Mouse (Mus musculus) C2C12 (cell line): ENCODE results near the gene Crcp. TPM values are rescaled to one million over a fixed set of nuclear protein-coding genes. Genes with fewer than 3 reads are reported as not detected.

Experiments
- H3K27me3 ChIP-seq: one replicate; pipeline ENCODE4 v1.6.1; 2011; ENCODE audit not compliant: control insufficient read depth, insufficient read depth, insufficient read length
- H3K36me3 ChIP-seq: one replicate; pipeline ENCODE4 v1.6.1; 2011; ENCODE audit not compliant: control insufficient read depth, insufficient read depth
- H3K4me3 ChIP-seq: one replicate; pipeline ENCODE4 v1.5.1; 2011; ENCODE audit warnings: mild to moderate bottlenecking, control low read depth; ENCODE audit not compliant: poor library complexity, insufficient read depth, severe bottlenecking
- H3K79me2 ChIP-seq: one replicate; pipeline ENCODE4 v1.6.1; 2011; ENCODE audit not compliant: control insufficient read depth, insufficient read depth
- H3K79me3 ChIP-seq: one replicate; pipeline ENCODE4 v1.6.1; 2011; ENCODE audit warnings: low read depth, control low read depth
- H3ac ChIP-seq: one replicate; pipeline ENCODE3; 2011; ENCODE audit warnings: low read depth; ENCODE audit not compliant: control insufficient read depth, insufficient read length
- CEBPB ChIP-seq: IDR thresholded peaks from one replicate; pipeline ENCODE4 v1.6.1; 2011; ENCODE audit warnings: low read depth, mild to moderate bottlenecking, control low read depth, moderate library complexity
- CTCF ChIP-seq: IDR thresholded peaks from one replicate; pipeline ENCODE4 v1.5.1; 2011; ENCODE audit not compliant: control insufficient read depth, insufficient read depth, insufficient read length
- FOSL1 ChIP-seq: IDR thresholded peaks from one replicate; pipeline ENCODE4 v1.8.0; 2011; ENCODE audit warnings: mild to moderate bottlenecking, low read length; ENCODE audit not compliant: poor library complexity, insufficient read depth, severe bottlenecking
- MAX ChIP-seq: IDR thresholded peaks from one replicate; pipeline ENCODE4 v1.6.1; 2011; ENCODE audit warnings: mild to moderate bottlenecking, control low read depth
- MYOD1 ChIP-seq: IDR thresholded peaks from one replicate; pipeline ENCODE4 v1.6.1; 2011; ENCODE audit warnings: low read depth; ENCODE audit not compliant: control insufficient read depth, insufficient read length
- MYOG ChIP-seq: IDR thresholded peaks from one replicate; pipeline ENCODE4 v1.6.1; 2011; ENCODE audit not compliant: control insufficient read depth, insufficient read length; ENCODE audit errors: extremely low read depth
- USF1 ChIP-seq: IDR thresholded peaks from one replicate; pipeline ENCODE4 v1.6.1; 2011; ENCODE audit warnings: low read depth, mild to moderate bottlenecking, control low read depth, moderate library complexity
- polyA plus RNA-seq: library from polyadenylated mRNA; unstranded; fragments of >200 nt; fragmentation: generic; extraction: Trizol; gene quantifications from one replicate; pipeline ENCODE4 v1.2.1, GENCODE M21; 2012; ENCODE audit warnings: missing spikeins

Crcp gene
- polyA plus RNA-seq, 1 experiment: 32.6 TPM

DNA sequence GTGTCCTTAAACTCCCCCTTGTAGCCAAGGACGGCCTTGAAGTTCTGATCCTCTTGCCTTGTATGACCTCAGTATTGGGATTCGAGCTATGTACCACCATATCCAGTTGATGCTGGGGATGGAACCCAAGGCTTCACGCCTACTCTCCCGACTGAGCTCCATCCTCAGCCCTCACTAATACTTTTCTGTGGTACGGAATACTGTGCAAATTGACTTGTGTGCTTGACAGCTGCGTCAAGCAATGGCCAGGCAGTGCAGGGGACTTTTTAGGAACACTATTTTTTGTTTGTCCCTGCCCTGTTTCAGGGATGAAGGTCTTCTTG lies 49.7 kb downstream of the Crcp start:
- Histone ChIP-seq H3K4me3 (no peak overlapping the region), H3K79me2 (peaks cover 16% of the 10 kb centered on the region), H3K27me3 (no peaks in the 10 kb centered on the region), H3K36me3 (peaks cover 4% of the 10 kb centered on the region), H3ac (no peak overlapping the region), H3K79me3 (peaks cover 8% of the 10 kb centered on the region)
- TF ChIP-seq MYOD1: no peak
- TF ChIP-seq USF1: no peak
- no peak for TF ChIP-seq MAX
- no peak for TF ChIP-seq FOSL1
- TF ChIP-seq CEBPB: no peak
- TF ChIP-seq MYOG: no peak
- no peak for TF ChIP-seq CTCF

- Histone ChIP-seq H3K79me3 (peaks cover 8% of the 10 kb centered on the region), H3K27me3 (no peaks in the 10 kb centered on the region), H3K36me3 (peaks cover 4% of the 10 kb centered on the region), H3ac (peak overlapping the region; percentile 79), H3K79me2 (peaks cover 16% of the 10 kb centered on the region), H3K4me3 (peak overlapping the region; percentile 59)
- TF ChIP-seq CEBPB: no peak
- TF ChIP-seq MAX: peak; percentile 88
Observed at GRCm38 (mm10) chr5:130079202-130080050, 50.3 kb downstream of the Crcp start.

DNA sequence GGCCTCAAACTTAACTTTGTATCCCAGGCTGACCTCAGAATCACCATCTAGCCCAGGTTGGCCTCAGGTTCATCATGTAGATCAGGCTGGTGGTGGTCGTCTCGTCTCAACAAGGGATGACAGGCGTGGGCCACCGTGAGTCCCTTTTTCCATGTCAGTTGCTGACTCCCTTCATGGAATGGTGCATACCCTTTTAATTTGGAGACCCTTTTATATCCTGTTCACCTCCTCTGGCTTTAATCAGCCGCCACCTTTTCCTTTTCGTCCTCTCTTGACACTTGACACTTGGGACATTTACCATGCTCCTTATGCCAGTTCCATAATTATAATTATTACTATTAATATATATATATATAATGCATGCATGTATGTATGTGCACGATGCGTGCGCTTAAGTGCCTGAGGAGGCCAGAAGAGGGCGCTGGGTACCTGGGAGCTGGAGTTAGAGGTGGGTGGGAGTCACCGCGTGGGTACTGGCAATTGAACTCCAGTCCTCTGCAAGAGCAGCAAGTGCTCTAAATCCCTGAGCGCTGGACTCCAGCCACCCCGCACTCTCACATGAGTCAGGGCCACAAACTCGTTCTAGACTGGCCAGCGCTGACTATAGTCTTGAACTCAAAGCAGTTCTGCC lies 51.1 kb downstream of the Crcp start:
- Histone ChIP-seq H3K27me3 (no peaks in the 10 kb centered on the region), H3K36me3 (peaks cover 4% of the 10 kb centered on the region), H3K79me2 (peaks cover 20% of the 10 kb centered on the region), H3ac (peak overlapping the region; percentile 79), H3K79me3 (peaks cover 8% of the 10 kb centered on the region), H3K4me3 (peak overlapping the region; percentile 59)
- no peak for TF ChIP-seq CTCF
- TF ChIP-seq USF1: no peak
- TF ChIP-seq MYOD1: no peak
- TF ChIP-seq FOSL1: no peak

DNA sequence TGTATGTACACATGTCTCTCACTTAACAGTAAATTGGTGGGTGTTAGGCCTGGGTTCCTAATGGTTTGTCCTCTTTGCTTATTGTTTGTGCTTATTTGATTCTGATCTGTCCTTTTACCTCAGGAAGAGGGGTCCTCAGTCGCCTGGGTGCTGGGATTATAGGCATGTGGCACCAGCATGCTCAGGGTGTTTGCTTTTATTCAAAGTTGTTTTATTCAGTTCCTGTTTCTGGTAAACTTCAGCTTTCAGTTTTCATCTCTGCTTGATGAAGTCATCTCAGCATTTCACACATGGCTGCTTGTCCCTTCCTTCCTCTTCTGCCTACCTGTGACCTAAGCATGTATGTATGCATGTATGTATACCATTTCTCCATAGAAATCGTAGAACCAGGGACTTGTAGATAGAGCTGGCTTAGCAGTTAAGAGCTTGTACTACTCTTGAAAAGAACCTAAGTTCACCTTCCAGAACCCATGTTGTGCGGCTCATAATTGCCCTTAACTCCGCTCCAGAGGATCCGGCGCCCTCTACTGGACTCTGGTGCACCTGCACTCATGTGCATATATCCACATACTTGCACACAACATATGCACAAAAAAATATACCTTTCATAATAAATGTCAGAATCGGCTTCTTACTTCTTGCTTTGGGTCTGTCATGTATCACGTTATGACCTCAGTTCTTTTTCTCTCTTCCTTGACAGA lies 52.2 kb downstream of the Crcp start:
- Histone ChIP-seq H3ac (no peak overlapping the region), H3K79me2 (peaks cover 20% of the 10 kb centered on the region), H3K79me3 (peaks cover 12% of the 10 kb centered on the region), H3K4me3 (no peak overlapping the region), H3K27me3 (no peaks in the 10 kb centered on the region), H3K36me3 (peaks cover 4% of the 10 kb centered on the region)
- TF ChIP-seq MAX (no peak), MYOD1 (no peak), CTCF (no peak), CEBPB (no peak), MYOG (no peak), USF1 (no peak), FOSL1 (no peak)

DNA sequence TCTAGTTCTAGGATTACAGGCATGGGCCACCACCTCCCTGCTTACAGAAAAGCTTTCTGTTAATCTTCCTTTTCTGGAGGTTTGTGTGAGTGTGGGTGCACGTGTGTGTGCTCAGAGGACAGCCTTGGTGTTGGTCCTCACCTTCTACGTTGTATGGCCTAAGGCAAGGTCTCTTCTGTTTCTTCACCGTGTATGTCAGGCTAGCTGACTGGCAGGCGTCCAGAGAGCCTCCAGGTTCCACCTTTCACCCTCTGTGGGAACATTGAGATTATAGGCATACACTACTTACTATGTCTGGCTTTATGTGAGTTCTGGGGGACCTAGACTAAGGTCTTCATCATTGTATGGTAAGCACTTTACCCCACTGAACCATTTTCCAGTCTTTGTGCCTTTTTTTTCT lies 53.3 kb downstream of the Crcp start:
- peaks cover 4% of the 10 kb centered on the region for H3K36me3 ChIP-seq
- no peak overlapping the region for H3ac ChIP-seq
- no peak overlapping the region for H3K4me3 ChIP-seq
- H3K27me3 ChIP-seq: no peaks in the 10 kb centered on the region
- TF ChIP-seq FOSL1 (no peak), CTCF (no peak), MYOD1 (no peak), MYOG (no peak), MAX (no peak), USF1 (no peak), CEBPB (no peak)
- peaks cover 20% of the 10 kb centered on the region for H3K79me2 ChIP-seq
- H3K79me3 ChIP-seq: peaks cover 12% of the 10 kb centered on the region

- Histone ChIP-seq H3ac (no peak overlapping the region), H3K4me3 (no peak overlapping the region), H3K27me3 (no peaks in the 10 kb centered on the region), H3K79me2 (peaks cover 27% of the 10 kb centered on the region), H3K79me3 (peaks cover 12% of the 10 kb centered on the region), H3K36me3 (peaks cover 4% of the 10 kb centered on the region)
- TF ChIP-seq CEBPB (no peak), MYOD1 (no peak), MAX (no peak), MYOG (no peak), USF1 (no peak), FOSL1 (no peak), CTCF (no peak)
Observed at GRCm38 (mm10) chr5:130084271-130084670, 55.2 kb downstream of the Crcp start.
